Mouse (Mus musculus) liver, postnatal 0 days (tissue): ENCODE measurements at regions not wholly inside any gene's neighbourhood (a gene's known extent, or its start where the extent isn't known, plus 50 kb on each side); places are given as distances from the start of the nearest gene placed in this dataset.

ENCODE experiments used
- ATAC-seq: fragments of 200-750 bp; cut with Nextera tagmentation; 2 replicates; pipeline ENCODE4 v1.8.0; 2017; ENCODE audit warnings: mild to moderate bottlenecking, moderate library complexity
- DNase-seq: peaks from one replicate; pipeline ENCODE4 v3.0.0-alpha.2; 2016
- H3K27ac ChIP-seq: fragments of 300-500 bp; sonication (generic); 2 replicates; pipeline ENCODE4 v1.5.1; 2014; ENCODE audit warnings: antibody characterized with exemption, moderate library complexity, mild to moderate bottlenecking, low read depth
- H3K27me3 ChIP-seq: fragments of 300-500 bp; sonication (generic); 2 replicates; pipeline ENCODE4 v1.6.1; 2014; ENCODE audit warnings: low read length, control low read depth, mixed read lengths; ENCODE audit not compliant: insufficient read depth
- H3K36me3 ChIP-seq: fragments of 300-500 bp; sonication (generic); replicated peaks from 2 replicates; pipeline ENCODE4 v1.6.1; 2014; ENCODE audit warnings: mild to moderate bottlenecking, control low read depth, low read length, moderate library complexity, mixed read lengths; ENCODE audit not compliant: insufficient read depth
- H3K4me1 ChIP-seq: fragments of 300-500 bp; sonication (generic); 2 replicates; pipeline ENCODE4 v1.6.1; 2014; ENCODE audit warnings: antibody characterized with exemption, mild to moderate bottlenecking, control low read depth; ENCODE audit not compliant: insufficient read depth
- H3K4me2 ChIP-seq: fragments of 300-500 bp; sonication (generic); 2 replicates; pipeline ENCODE4 v1.6.1; 2014; ENCODE audit warnings: low read depth, mild to moderate bottlenecking, low read length, moderate library complexity, mixed read lengths
- H3K4me3 ChIP-seq: fragments of 300-500 bp; sonication (generic); 2 replicates; pipeline ENCODE4 v1.5.1; 2014; ENCODE audit warnings: low read depth, low read length
- H3K9ac ChIP-seq: fragments of 300-500 bp; sonication (generic); replicated peaks from 2 replicates; pipeline ENCODE4 v1.6.1; 2014; ENCODE audit warnings: mild to moderate bottlenecking, moderate library complexity
- H3K9me3 ChIP-seq: fragments of 300-500 bp; sonication (generic); 2 replicates; pipeline ENCODE4 v1.6.1; 2016; ENCODE audit warnings: mild to moderate bottlenecking, control low read depth, low read length, mixed read lengths
- CTCF ChIP-seq: sonication (generic); IDR thresholded peaks from 2 replicates; pipeline ENCODE4 v1.5.1; 2016; ENCODE audit warnings: antibody characterized with exemption, low read depth
- EP300 ChIP-seq: IDR thresholded peaks from 2 replicates; pipeline ENCODE4 v1.6.1; 2016; ENCODE audit warnings: antibody characterized with exemption, low read depth, mild to moderate bottlenecking
- WGBS: fragments of 180-500 bp; shearing (Covaris S2); extraction: QIAGEN DNeasy Blood & Tissue Kit; methylation state at CpG from one replicate; pipeline ENCODE4 v1.1.7; 2014; ENCODE audit not compliant: insufficient replicate concordance; 5-methylcytosine and 5-hydroxymethylcytosine counted together

DNA sequence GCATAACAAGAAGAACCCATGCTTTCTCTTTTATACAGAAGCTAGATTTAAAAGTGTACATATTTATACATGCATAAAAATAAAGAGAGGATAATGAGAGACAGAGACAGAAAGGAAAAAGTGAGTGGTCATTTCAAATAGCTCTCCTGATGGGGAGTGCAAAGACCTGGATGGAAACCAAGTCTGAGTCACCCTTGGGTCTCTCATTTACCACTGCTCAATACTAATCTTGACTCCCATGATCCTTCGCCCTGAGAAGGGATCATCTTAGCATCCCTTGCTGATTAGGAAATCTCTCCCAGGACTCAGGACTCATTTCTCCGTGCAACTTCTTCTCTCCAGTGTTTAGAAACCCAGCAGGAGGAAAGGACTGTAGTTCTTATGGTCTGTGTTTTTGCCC is 386.9 kb upstream of the Dynlrb2 start:
- H3K27me3 ChIP-seq, result no peaks in the 10 kb centered on the region
- WGBS, result 72% methylated on average over 2 of the region's 2 CpGs
- DNase-seq, result no peak
- H3K4me2 ChIP-seq, result no peak overlapping the region
- no peaks in the 10 kb centered on the region for H3K9me3 ChIP-seq
- TF ChIP-seq EP300, result no peak
- no peak for TF ChIP-seq CTCF
- ATAC-seq, result no peak
- no peak overlapping the region for H3K9ac ChIP-seq
- no peak overlapping the region for H3K27ac ChIP-seq
- no peak overlapping the region for H3K4me3 ChIP-seq
- no peaks in the 10 kb centered on the region for H3K4me1 ChIP-seq
- no peaks in the 10 kb centered on the region for H3K36me3 ChIP-seq

DNA sequence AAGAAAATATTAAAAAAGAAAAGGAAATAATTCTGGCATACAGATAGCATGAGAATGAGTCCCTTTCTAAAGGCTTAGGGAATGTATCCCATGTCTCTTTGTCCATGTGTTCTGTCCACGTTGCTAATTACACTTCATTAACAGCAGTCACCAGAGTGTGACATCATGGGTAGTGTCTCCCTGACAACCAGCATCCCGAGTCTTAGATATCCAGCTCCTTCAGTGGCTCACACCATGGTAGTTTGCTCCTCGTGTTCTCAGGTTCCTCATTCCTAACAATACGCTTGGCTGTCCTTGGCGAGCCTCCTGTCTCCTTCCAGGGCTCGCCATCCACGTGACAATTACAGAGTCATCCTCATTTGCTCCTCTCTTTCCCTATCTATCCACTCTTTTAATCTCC is 388.1 kb upstream of the Dynlrb2 start:
- H3K36me3 ChIP-seq, result no peaks in the 10 kb centered on the region
- H3K27ac ChIP-seq, result no peak overlapping the region
- no peak overlapping the region for H3K9ac ChIP-seq
- TF ChIP-seq CTCF (no peak), EP300 (no peak)
- H3K4me3 ChIP-seq, result no peak overlapping the region
- 62% methylated on average over 7 of the region's 7 CpGs for WGBS
- H3K9me3 ChIP-seq, result no peaks in the 10 kb centered on the region
- H3K4me2 ChIP-seq, result no peak overlapping the region
- no peaks in the 10 kb centered on the region for H3K27me3 ChIP-seq
- DNase-seq (no peak), ATAC-seq (no peak)
- H3K4me1 ChIP-seq, result no peaks in the 10 kb centered on the region

DNA sequence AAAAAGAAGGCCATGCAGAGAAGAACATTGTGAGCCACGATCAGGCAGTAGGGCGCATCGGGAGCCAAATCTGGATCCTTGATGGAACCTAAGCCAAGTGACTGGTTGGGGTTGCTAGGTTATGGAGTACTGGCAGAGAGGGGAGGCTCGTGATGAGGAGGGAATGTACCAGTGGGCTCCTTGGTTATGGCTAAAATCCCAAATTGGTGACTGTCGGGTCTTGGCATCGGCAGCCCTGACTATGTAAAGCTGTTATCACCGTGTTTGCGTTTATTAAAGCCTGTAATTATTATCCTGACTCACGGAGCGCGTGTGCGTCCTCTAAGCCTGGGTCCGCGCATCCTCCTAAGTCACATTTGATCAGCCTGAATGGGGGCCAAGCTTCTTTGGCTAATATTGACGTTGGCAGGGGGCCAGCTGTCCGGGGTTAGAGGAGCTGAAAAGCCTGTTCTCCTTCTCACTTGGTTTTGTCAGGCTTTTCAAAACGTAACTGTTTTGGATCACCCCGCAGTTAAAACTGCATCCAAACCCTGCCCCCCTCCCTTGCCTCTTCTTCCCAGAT is 388.9 kb upstream of the Dynlrb2 start:
- Histone ChIP-seq H3K9me3 (no peaks in the 10 kb centered on the region), H3K27me3 (no peaks in the 10 kb centered on the region), H3K9ac (no peak overlapping the region), H3K36me3 (no peaks in the 10 kb centered on the region), H3K4me3 (no peak overlapping the region), H3K4me1 (no peaks in the 10 kb centered on the region), H3K4me2 (no peak overlapping the region), H3K27ac (no peak overlapping the region)
- no peak for ATAC-seq
- peak; percentile 24 for DNase-seq
- WGBS, result 66% methylated on average over 18 of the region's 18 CpGs
- TF ChIP-seq EP300 (no peak), CTCF (no peak)

DNA sequence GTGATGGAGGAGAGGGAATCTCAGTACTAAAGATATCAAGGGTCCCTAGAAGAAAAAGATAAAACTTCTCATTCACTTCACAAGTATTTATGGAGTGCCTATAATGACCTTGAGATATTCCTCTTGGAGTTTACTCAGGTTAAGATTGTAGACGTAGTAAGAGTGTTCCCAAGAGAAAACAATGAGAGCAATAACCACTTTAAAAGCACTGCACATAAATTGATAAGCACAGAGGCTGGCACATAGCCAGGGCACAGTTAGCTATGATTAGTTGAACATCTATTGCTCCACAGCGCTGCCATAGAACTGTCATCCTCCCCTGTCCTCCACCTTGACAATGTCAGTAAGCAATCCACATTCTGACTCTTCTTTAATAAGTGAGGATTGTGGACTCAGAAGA is 389.8 kb upstream of the Dynlrb2 start:
- H3K36me3 ChIP-seq, result no peaks in the 10 kb centered on the region
- no peak overlapping the region for H3K4me3 ChIP-seq
- ATAC-seq (no peak), DNase-seq (no peak)
- H3K27me3 ChIP-seq, result no peaks in the 10 kb centered on the region
- WGBS, result 59% methylated on average over 2 of the region's 2 CpGs
- no peaks in the 10 kb centered on the region for H3K9me3 ChIP-seq
- no peak overlapping the region for H3K4me2 ChIP-seq
- no peaks in the 10 kb centered on the region for H3K4me1 ChIP-seq
- TF ChIP-seq CTCF, result no peak
- no peak for TF ChIP-seq EP300
- no peak overlapping the region for H3K27ac ChIP-seq
- no peak overlapping the region for H3K9ac ChIP-seq

DNA sequence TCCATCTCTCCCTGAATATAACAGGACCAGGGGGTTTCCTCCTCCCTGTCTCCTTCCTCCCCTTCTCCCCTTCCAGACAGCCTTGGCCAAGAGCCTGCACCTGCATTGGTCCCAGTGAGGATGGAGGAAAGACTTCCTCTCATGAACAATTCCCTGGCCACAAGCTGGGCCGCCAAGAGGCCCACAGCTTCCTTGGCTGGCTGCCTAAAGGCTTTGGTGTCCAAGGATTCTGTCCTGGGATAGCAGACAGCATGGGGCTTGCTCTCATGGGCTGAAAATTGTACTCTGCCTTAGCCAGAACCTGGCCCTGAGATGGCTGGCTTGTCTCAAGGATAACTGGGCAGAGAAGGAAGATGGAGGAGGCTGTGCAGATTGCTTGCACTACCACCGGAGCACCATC is 390.3 kb upstream of the Dynlrb2 start:
- WGBS, result 89% methylated on average over 2 of the region's 2 CpGs
- H3K4me1 ChIP-seq, result no peaks in the 10 kb centered on the region

DNA sequence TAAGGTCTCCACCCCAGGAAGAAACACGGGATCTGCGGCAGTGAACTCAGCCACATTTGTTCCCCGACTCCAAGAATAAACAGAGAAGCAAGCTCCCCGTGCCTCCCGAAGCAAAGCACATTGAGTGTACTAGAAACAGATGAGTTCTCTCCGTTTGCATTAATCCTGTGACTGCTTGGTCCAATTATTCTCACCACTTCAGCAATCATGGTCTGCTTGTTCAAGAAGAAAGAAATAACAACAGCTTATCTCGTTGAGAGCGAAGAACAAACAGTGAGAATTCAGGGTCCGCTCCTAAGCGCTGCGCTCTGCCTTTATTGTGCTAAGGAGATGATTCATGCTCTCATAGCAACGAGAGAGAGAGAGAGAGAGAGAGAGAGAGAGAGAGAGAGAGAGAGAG is 393.6 kb upstream of the Dynlrb2 start:
- H3K27ac ChIP-seq, result no peak overlapping the region
- no peaks in the 10 kb centered on the region for H3K36me3 ChIP-seq
- no peak overlapping the region for H3K4me2 ChIP-seq
- H3K9ac ChIP-seq, result no peak overlapping the region
- DNase-seq, result no peak
- ATAC-seq, result no peak
- no peaks in the 10 kb centered on the region for H3K4me1 ChIP-seq
- TF ChIP-seq CTCF, result no peak
- TF ChIP-seq EP300, result no peak
- no peaks in the 10 kb centered on the region for H3K27me3 ChIP-seq
- H3K9me3 ChIP-seq, result no peaks in the 10 kb centered on the region
- H3K4me3 ChIP-seq, result no peak overlapping the region
- 52% methylated on average over 12 of the region's 12 CpGs for WGBS

More for the DNA sequence above, 390.3 kb upstream of the Dynlrb2 start:
- Histone ChIP-seq H3K4me2 (no peak overlapping the region), H3K4me3 (no peak overlapping the region), H3K36me3 (no peaks in the 10 kb centered on the region), H3K27me3 (no peaks in the 10 kb centered on the region), H3K9me3 (no peaks in the 10 kb centered on the region), H3K9ac (no peak overlapping the region), H3K27ac (no peak overlapping the region)
- DNase-seq, result no peak
- TF ChIP-seq CTCF (no peak), EP300 (no peak)
- ATAC-seq, result no peak

DNA sequence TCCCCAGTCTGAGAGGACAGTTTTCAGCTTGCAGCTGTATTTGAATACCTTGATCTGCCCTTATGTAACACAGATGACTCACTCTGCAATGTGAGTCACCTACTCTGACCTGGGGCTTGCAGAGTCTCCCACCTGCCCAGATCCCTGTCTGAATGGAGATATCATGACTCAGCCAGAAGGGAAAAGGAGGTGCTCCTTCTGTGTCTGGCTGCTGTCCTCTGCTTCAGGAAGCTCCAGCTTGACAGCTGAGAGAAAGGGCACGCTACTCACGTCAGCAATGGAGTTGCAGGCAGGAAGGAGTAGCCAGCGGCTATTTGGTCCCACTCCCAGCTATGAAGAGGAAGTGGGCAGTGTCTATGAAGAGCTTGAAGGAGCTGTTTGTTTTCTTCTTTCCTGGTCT is 389.1 kb upstream of the Maf start:
- ATAC-seq (no peak), DNase-seq (no peak)
- Histone ChIP-seq H3K4me1 (no peaks in the 10 kb centered on the region), H3K9me3 (no peaks in the 10 kb centered on the region), H3K36me3 (no peaks in the 10 kb centered on the region), H3K4me2 (no peak overlapping the region), H3K27ac (no peak overlapping the region), H3K27me3 (no peaks in the 10 kb centered on the region), H3K4me3 (no peak overlapping the region), H3K9ac (no peak overlapping the region)
- 19% methylated on average over 3 of the region's 3 CpGs for WGBS
- no peak for TF ChIP-seq CTCF
- TF ChIP-seq EP300, result no peak
